Mouse (Mus musculus) E14TG2a.4 (cell line): ENCODE data around the gene Neurod1.

Experiments used
- CTCF ChIP-seq: conservative IDR thresholded peaks from 2 replicates; pipeline ENCODE4 v1.5.1; 2014; ENCODE audit warnings: low read length
- NANOG ChIP-seq: IDR thresholded peaks from 2 replicates; pipeline ENCODE4 v1.6.1; 2014; ENCODE audit warnings: borderline replicate concordance, low read length, mixed read lengths

GRCm38 (mm10) chr2:79443401-79443800, 13.2 kb downstream of the Neurod1 start:
- TF ChIP-seq CTCF (no peak), NANOG (no peak)
